Mouse (Mus musculus) macrophage (primary cell): ENCODE measurements around the gene 6430628N08Rik. TPM values are rescaled to one million over a fixed set of nuclear protein-coding genes. Genes with fewer than 3 reads are reported as not detected.

Experiments
- H3K27ac ChIP-seq: fragments of 350-480 bp; formaldehyde crosslinking; 2 replicates; pipeline ENCODE4 v1.9.0; 2021
- H3K36me3 ChIP-seq: fragments of 350-480 bp; formaldehyde crosslinking; 2 replicates; pipeline ENCODE4 v1.9.0; 2021; ENCODE audit errors: inconsistent target
- H3K4me3 ChIP-seq: fragments of 350-480 bp; formaldehyde crosslinking; 2 replicates; pipeline ENCODE4 v1.9.0; 2021; ENCODE audit errors: inconsistent target
- H3K79me2 ChIP-seq: fragments of 350-480 bp; formaldehyde crosslinking; 2 replicates; pipeline ENCODE4 v1.9.0; 2021; ENCODE audit errors: inconsistent target
- WGBS: methylation state at CpG from one replicate; pipeline ENCODE4 v1.1.7; 2026; ENCODE audit warnings: inconsistent platforms; ENCODE audit not compliant: missing documents; 5-methylcytosine and 5-hydroxymethylcytosine counted together
- polyA plus RNA-seq: library from polyadenylated mRNA; stranded (reverse); fragments of 250-400 nt; gene quantifications from 3 replicates; pipeline ENCODE4 v1.2.4, GENCODE M21; 2018; ENCODE audit warnings: inconsistent platforms

6430628N08Rik gene
- polyA plus RNA-seq, 1 experiment from 2014 or later, result not detected

- whole genome bisulfite sequencing, result 78% methylated on average over 3 of the region's 3 CpGs
These were observed 16.3 kb downstream of the 6430628N08Rik start for GRCm38 (mm10) chr4:115906791-115907190.

GRCm38 (mm10) chr4:115907994-115908393 is 17.5 kb downstream of the 6430628N08Rik start:
- Histone ChIP-seq H3K27ac (no peak overlapping the region), H3K4me3 (no peak overlapping the region), H3K79me2 (no peaks in the 10 kb centered on the region), H3K36me3 (no peaks in the 10 kb centered on the region)
- WGBS, result 75% methylated on average over 1 of the region's 1 CpGs

More at GRCm38 (mm10) chr4:115906791-115907190, 16.3 kb downstream of the 6430628N08Rik start:
- no peaks in the 10 kb centered on the region for H3K79me2 ChIP-seq
- H3K36me3 ChIP-seq, result no peaks in the 10 kb centered on the region
- H3K27ac ChIP-seq, result no peak overlapping the region
- H3K4me3 ChIP-seq, result no peak overlapping the region

- H3K27ac ChIP-seq, result no peak overlapping the region
- no peak overlapping the region for H3K4me3 ChIP-seq
- no peaks in the 10 kb centered on the region for H3K79me2 ChIP-seq
- 51% methylated on average over 7 of the region's 7 CpGs for WGBS
- H3K36me3 ChIP-seq, result no peaks in the 10 kb centered on the region
These were observed 18.2 kb downstream of the 6430628N08Rik start for GRCm38 (mm10) chr4:115908641-115909040.

GRCm38 (mm10) chr4:115911586-115911985 is 21.1 kb downstream of the 6430628N08Rik start:
- Histone ChIP-seq H3K79me2 (no peaks in the 10 kb centered on the region), H3K27ac (no peak overlapping the region), H3K36me3 (no peaks in the 10 kb centered on the region), H3K4me3 (no peak overlapping the region)
- WGBS, result 73% methylated on average over 4 of the region's 4 CpGs

- no peaks in the 10 kb centered on the region for H3K79me2 ChIP-seq
- H3K36me3 ChIP-seq, result no peaks in the 10 kb centered on the region
- 90% methylated on average over 16 of the region's 16 CpGs for WGBS
- H3K27ac ChIP-seq, result no peak overlapping the region
- H3K4me3 ChIP-seq, result no peak overlapping the region
These were observed 29.4 kb downstream of the 6430628N08Rik start for GRCm38 (mm10) chr4:115919911-115920310.

- Histone ChIP-seq H3K4me3 (no peak overlapping the region), H3K36me3 (no peaks in the 10 kb centered on the region), H3K27ac (no peak overlapping the region), H3K79me2 (no peaks in the 10 kb centered on the region)
- 85% methylated on average over 5 of the region's 5 CpGs for WGBS
These were observed 32.2 kb downstream of the 6430628N08Rik start for GRCm38 (mm10) chr4:115922688-115923087.

- Histone ChIP-seq H3K4me3 (no peak overlapping the region), H3K27ac (no peak overlapping the region), H3K79me2 (no peaks in the 10 kb centered on the region), H3K36me3 (no peaks in the 10 kb centered on the region)
- WGBS, result 87% methylated on average over 16 of the region's 16 CpGs
These were observed 32.9 kb downstream of the 6430628N08Rik start for GRCm38 (mm10) chr4:115923262-115923880.

DNA sequence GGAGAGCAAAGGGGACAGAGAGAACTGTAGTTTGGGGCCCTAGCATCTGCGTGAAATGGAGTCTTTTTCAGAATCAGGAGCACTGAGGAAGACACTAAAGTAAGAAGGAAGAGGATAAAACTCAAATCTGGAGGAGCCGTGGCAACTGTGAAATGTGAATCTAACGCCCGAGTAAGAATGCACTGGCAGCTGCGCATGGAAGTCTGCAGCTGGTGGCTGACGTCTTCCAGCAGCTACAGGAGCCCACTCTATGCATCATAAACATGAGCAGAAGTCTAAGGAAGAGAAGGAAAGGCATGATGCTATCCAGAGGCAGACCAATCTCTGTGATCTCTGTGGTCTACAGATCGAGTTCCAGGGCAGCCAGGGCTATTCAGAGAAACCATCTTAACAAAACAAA is 37.2 kb downstream of the 6430628N08Rik start:
- Histone ChIP-seq H3K4me3 (no peak overlapping the region), H3K36me3 (no peaks in the 10 kb centered on the region), H3K79me2 (no peaks in the 10 kb centered on the region), H3K27ac (no peak overlapping the region)
- WGBS, result 47% methylated on average over 7 of the region's 7 CpGs

- WGBS, result 76% methylated on average over 13 of the region's 13 CpGs
- Histone ChIP-seq H3K4me3 (no peak overlapping the region), H3K27ac (no peak overlapping the region), H3K36me3 (no peaks in the 10 kb centered on the region), H3K79me2 (no peaks in the 10 kb centered on the region)
These were observed 41.2 kb downstream of the 6430628N08Rik start for GRCm38 (mm10) chr4:115931556-115932088.

DNA sequence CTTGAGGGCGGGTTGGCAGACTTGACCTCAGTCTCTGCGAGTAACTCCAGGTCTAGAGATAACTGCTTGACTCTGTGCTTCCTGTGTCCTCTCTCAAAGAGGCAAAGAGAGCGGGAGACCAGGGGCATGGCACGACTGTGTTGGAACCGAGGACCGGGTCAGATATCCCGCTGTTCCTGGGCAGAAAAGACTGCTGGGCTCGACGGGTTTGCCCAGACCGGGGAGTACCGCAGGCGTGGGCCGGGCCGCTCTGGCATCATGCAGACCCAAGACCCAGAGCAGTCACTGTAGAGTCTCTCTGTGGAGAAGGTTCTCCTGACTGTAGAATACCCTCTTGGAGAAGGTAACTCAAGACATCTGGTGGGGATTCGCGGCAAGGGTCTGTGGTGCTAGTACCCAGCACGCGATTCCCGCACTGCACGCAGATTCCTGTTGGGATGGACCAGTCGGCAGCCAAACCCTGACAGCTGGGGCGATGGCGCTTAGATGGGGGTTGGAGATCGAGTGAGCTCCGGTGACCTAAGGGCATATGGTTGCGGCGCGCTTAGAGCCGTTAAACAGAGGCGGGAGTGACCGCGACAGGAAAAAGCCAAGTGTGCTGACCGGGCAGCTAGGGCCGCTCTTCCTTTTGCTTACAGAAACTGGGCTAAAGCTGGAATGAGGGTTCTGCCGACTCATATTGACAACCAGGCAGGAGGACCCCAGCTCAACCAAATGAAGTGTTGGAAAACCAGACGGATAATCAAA is 45.5 kb downstream of the 6430628N08Rik start:
- Histone ChIP-seq H3K27ac (no peak overlapping the region), H3K36me3 (no peaks in the 10 kb centered on the region), H3K4me3 (no peak overlapping the region), H3K79me2 (no peaks in the 10 kb centered on the region)
- WGBS, result 5% methylated on average over 36 of the region's 36 CpGs

DNA sequence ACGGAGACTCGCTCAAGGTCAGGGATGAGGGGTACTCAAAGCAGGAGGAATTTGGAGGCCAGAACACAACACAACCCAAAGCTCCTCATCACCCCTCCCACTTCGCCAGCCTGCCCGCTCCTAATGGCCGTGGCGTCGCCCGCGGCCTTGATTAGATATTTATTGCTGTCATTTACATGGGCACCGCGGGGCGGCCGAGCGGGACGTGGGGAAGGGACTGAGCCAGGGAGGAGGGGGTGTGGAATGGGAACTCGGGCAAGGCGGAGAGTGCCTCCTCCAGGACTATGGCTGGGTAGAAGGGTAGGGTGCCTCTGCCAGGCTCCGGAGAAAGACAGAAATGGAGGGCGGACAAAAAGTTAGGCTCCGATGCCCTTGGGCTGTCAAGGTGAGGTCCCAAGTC is 46.2 kb downstream of the 6430628N08Rik start:
- Histone ChIP-seq H3K27ac (no peak overlapping the region), H3K4me3 (no peak overlapping the region), H3K36me3 (no peaks in the 10 kb centered on the region), H3K79me2 (no peaks in the 10 kb centered on the region)
- WGBS, result 2% methylated on average over 20 of the region's 20 CpGs

GRCm38 (mm10) chr4:115937061-115937976 is 46.9 kb downstream of the 6430628N08Rik start:
- 8% methylated on average over 19 of the region's 19 CpGs for WGBS
- Histone ChIP-seq H3K27ac (no peak overlapping the region), H3K4me3 (no peak overlapping the region), H3K79me2 (no peaks in the 10 kb centered on the region), H3K36me3 (no peaks in the 10 kb centered on the region)

- H3K4me3 ChIP-seq, result no peak overlapping the region
- H3K27ac ChIP-seq, result no peak overlapping the region
- WGBS, result 14% methylated on average over 37 of the region's 37 CpGs
- no peaks in the 10 kb centered on the region for H3K79me2 ChIP-seq
- H3K36me3 ChIP-seq, result no peaks in the 10 kb centered on the region
These were observed 48.1 kb downstream of the 6430628N08Rik start for GRCm38 (mm10) chr4:115938276-115939160.
